Mouse (Mus musculus) embryonic facial prominence, embryonic 11.5 days (tissue): ENCODE data around the gene Rsf1. TPM values are rescaled to one million over a fixed set of nuclear protein-coding genes. Genes with fewer than 3 reads are reported as not detected.

Source experiments
- ATAC-seq: fragments of 200-750 bp; cut with Nextera tagmentation; replicated peaks from 2 replicates; pipeline ENCODE4 v1.8.0; 2017; ENCODE audit warnings: low read depth; ENCODE audit not compliant: insufficient number of reproducible peaks, low FRiP score, low TSS enrichment
- DNase-seq: peaks from one replicate; pipeline ENCODE4 v3.0.0-alpha.2; 2015; ENCODE audit warnings: low spot score
- H3K27ac ChIP-seq: fragments of 300-500 bp; sonication (generic); replicated peaks from 2 replicates; pipeline ENCODE4 v1.5.1; 2014; ENCODE audit warnings: mild to moderate bottlenecking, low read depth, low read length, control low read depth
- H3K27me3 ChIP-seq: fragments of 300-500 bp; sonication (generic); 2 replicates; pipeline ENCODE4 v1.6.1; 2014; ENCODE audit warnings: mild to moderate bottlenecking, low read length, moderate library complexity, mixed read lengths; ENCODE audit not compliant: control insufficient read depth, insufficient read depth
- H3K36me3 ChIP-seq: fragments of 300-500 bp; sonication (generic); replicated peaks from 2 replicates; pipeline ENCODE4 v1.6.1; 2014; ENCODE audit warnings: low read depth, mild to moderate bottlenecking, low read length, moderate library complexity, mixed read lengths; ENCODE audit not compliant: control insufficient read depth, insufficient read depth
- H3K4me1 ChIP-seq: fragments of 300-500 bp; sonication (generic); 2 replicates; pipeline ENCODE4 v1.6.1; 2014; ENCODE audit warnings: low read length, mixed read lengths; ENCODE audit not compliant: control insufficient read depth, insufficient read depth
- H3K4me2 ChIP-seq: fragments of 300-500 bp; sonication (generic); 2 replicates; pipeline ENCODE4 v1.6.1; 2014; ENCODE audit warnings: low read depth, mild to moderate bottlenecking, control low read depth, low read length, moderate library complexity
- H3K4me3 ChIP-seq: fragments of 300-500 bp; sonication (generic); 2 replicates; pipeline ENCODE4 v1.5.1; 2014; ENCODE audit warnings: low read depth, low read length, control low read depth
- H3K9ac ChIP-seq: fragments of 300-500 bp; sonication (generic); replicated peaks from 2 replicates; pipeline ENCODE4 v1.6.1; 2014; ENCODE audit warnings: mild to moderate bottlenecking, control low read depth, low read length
- H3K9me3 ChIP-seq: fragments of 300-500 bp; sonication (generic); replicated peaks from 2 replicates; pipeline ENCODE4 v1.6.1; 2016; ENCODE audit warnings: mild to moderate bottlenecking, low read length, inconsistent platforms, mixed read lengths; ENCODE audit not compliant: control insufficient read depth
- WGBS: fragments of 180-500 bp; shearing (Covaris S2); extraction: QIAGEN DNeasy Blood & Tissue Kit; methylation state at CpG from one replicate; pipeline ENCODE4 v1.1.7; 2014; 5-methylcytosine and 5-hydroxymethylcytosine counted together
- polyA plus RNA-seq: library from polyadenylated mRNA; unstranded; fragments of >200 nt; fragmentation: Nextera tagmentation; extraction: Ambion mirVana; gene quantifications from 2 replicates; pipeline ENCODE4 v1.2.1, GENCODE M21; 2014

Gene Rsf1
- polyA plus RNA-seq, 1 experiment from 2014 or later, result 26.0 TPM

DNA sequence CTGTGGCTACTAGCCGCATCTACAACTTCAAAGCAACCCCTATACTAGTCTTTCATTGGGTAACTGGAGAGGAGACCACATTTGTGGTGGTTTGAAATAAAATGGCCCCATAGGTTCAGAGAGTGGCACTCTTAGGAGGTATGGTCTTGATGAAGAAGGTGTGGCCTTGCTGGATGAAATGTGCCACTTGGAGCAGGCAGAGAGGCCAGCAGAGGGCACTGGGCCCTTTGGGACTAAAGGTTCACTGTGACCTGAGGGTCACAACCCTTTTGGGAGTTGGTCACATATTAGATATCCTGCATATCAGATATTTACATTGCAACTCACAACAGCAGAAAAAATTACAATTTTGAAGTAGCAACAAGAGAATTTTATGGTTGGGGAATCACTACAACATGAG, 9.3 kb upstream of the Rsf1 start:
- H3K4me2 ChIP-seq, result no peak overlapping the region
- H3K9ac ChIP-seq, result no peak overlapping the region
- H3K36me3 ChIP-seq, result no peaks in the 10 kb centered on the region
- no peak overlapping the region for H3K27ac ChIP-seq
- no peak overlapping the region for H3K4me3 ChIP-seq
- DNase-seq (no peak), ATAC-seq (no peak)
- no peaks in the 10 kb centered on the region for H3K4me1 ChIP-seq
- 85% methylated on average over 1 of the region's 1 CpGs for WGBS
- H3K9me3 ChIP-seq, result no peaks in the 10 kb centered on the region
- H3K27me3 ChIP-seq, result no peaks in the 10 kb centered on the region

DNA sequence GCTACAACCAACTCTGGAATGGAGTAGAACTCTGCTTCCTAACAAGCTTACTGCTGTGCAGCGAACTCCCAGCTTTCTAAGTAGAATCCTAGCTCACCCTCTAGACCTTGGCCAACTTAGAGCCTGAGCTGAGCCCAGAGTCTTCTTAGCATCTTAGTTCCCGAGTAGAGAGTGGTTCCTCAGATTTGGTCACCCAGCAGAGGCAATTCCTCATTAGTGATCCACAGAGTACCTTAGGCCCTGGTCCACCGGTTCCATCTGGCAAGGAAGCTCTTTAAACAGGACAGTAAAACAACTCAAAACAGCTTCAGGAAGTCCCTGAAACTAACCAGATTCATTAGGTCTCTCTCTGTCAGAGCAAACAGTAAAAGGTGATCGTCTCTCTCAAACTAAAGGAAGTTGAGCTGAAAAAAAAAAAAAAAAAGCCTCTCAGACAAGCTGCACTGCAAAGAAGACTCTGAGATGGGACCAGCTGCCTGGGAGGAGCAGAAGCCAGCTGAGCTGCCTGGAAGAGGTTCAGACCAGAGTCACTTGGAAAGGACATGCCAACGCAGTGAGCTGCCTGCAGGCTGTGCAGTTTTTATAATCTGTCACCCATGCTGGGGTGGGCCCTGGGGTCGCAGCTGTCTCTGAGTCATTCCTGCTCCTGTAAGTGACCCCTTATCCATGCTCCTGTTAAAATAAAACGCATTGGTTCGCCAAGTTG, 1.2 kb upstream of the Rsf1 start:
- peak overlapping the region; percentile 100 for H3K4me3 ChIP-seq
- WGBS, result 29% methylated on average over 8 of the region's 8 CpGs
- DNase-seq (peak; percentile 2), ATAC-seq (no peak)
- peak overlapping the region; percentile 76 for H3K4me2 ChIP-seq
- peak overlapping the region; percentile 52; the same call in 1 of the 2 replicates for H3K27ac ChIP-seq
- H3K27me3 ChIP-seq, result no peaks in the 10 kb centered on the region
- no peaks in the 10 kb centered on the region for H3K4me1 ChIP-seq
- H3K9me3 ChIP-seq, result no peaks in the 10 kb centered on the region
- H3K9ac ChIP-seq, result peak overlapping the region; percentile 69
- H3K36me3 ChIP-seq, result no peaks in the 10 kb centered on the region

DNA sequence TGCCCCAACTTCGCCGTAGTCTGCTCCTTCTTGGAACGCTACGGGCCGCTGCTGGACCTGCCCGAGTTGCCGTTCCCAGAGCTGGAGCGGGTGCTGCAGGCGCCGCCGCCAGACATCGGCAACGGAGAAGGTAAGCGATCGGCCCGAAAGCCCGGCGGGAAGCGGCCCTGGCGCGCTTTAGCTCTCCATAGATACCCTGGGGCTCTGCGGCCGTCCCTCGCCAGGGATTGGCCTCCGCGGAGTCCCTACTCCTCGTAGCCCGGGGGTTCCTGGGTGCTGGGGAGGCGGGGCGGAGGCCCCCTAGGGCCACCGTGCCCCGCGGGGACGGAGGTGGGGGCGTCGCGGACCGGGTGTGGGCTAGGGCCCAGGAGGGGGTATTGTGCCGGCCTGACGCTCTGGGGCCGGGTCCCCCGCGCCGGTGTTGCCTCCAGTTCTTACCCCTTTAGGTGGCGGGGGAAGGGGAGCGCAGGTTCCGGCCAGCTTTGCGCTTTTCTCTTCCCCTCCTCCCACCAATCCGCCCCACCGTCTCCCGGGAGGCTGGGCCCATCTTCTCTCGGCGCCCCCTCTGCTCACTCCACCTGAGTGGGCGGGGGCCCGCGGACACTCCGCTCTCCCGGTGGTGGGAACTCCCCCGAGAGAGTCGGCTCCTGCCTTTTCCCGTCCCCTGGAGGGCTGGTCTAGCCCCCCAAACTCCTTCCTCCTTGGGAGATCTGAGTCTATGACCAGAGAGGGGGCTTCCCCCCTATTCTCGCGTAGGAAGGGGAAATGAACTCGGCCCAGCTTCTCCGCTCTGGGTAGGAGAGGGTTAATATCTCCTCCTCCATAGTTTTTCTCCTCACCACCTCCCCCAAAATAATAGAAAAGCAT, 520 bp downstream of the Rsf1 start:
- Histone ChIP-seq H3K9ac (peak overlapping the region; percentile 99), H3K9me3 (no peaks in the 10 kb centered on the region), H3K27ac (peak overlapping the region; percentile 98), H3K4me1 (no peaks in the 10 kb centered on the region), H3K27me3 (no peaks in the 10 kb centered on the region), H3K36me3 (no peaks in the 10 kb centered on the region), H3K4me2 (peak overlapping the region; percentile 58), H3K4me3 (peak overlapping the region; percentile 100)
- 0% methylated on average over 52 of the region's 65 CpGs for WGBS
- ATAC-seq (peak; percentile 46), DNase-seq (peak; percentile 64)

GRCm38 (mm10) chr7:97580843-97581214, 1.1 kb downstream of the Rsf1 start:
- no peaks in the 10 kb centered on the region for H3K27me3 ChIP-seq
- no peaks in the 10 kb centered on the region for H3K36me3 ChIP-seq
- ATAC-seq (peak; percentile 49), DNase-seq (peak; percentile 89)
- H3K27ac ChIP-seq, result peak overlapping the region; percentile 98
- peak overlapping the region; percentile 58 for H3K4me2 ChIP-seq
- H3K9ac ChIP-seq, result peak overlapping the region; percentile 99
- H3K9me3 ChIP-seq, result no peaks in the 10 kb centered on the region
- peak overlapping the region; percentile 100 for H3K4me3 ChIP-seq
- WGBS, result 0% methylated on average over 11 of the region's 11 CpGs
- no peaks in the 10 kb centered on the region for H3K4me1 ChIP-seq

DNA sequence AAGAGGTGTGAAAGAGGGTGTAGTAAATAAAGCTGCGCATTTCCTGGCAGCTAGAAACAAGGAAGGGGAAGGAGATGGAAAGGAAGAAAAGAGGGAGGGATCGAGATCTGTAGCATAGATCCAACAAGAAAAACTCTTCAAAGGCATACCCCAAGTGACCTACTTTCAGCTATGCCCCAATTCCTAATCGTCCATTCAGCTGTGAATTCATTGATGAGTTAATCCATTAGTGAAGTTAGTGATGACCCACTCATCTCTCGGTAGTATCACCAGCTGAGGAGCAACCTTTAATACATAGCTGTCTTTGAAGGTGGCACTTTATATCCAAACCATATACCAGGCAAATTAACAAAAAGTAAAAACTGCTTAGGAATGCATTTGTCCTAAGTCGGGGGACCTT, 8.8 kb downstream of the Rsf1 start:
- Histone ChIP-seq H3K4me1 (no peaks in the 10 kb centered on the region), H3K4me2 (no peak overlapping the region), H3K9me3 (no peaks in the 10 kb centered on the region), H3K36me3 (no peaks in the 10 kb centered on the region; the same call in 1 of the 2 replicates), H3K9ac (no peak overlapping the region), H3K27ac (no peak overlapping the region), H3K27me3 (no peaks in the 10 kb centered on the region), H3K4me3 (no peak overlapping the region)
- WGBS, result 86% methylated on average over 5 of the region's 5 CpGs
- ATAC-seq, result no peak
- DNase-seq, result no peak

GRCm38 (mm10) chr7:97590488-97590887, 10.8 kb downstream of the Rsf1 start:
- Histone ChIP-seq H3K4me2 (no peak overlapping the region), H3K9ac (no peak overlapping the region), H3K36me3 (no peaks in the 10 kb centered on the region; the same call in 1 of the 2 replicates), H3K27ac (no peak overlapping the region), H3K27me3 (no peaks in the 10 kb centered on the region), H3K4me1 (no peaks in the 10 kb centered on the region), H3K4me3 (no peak overlapping the region), H3K9me3 (no peaks in the 10 kb centered on the region)
- no peak for DNase-seq
- no peak for ATAC-seq
- WGBS, result 41% methylated on average over 3 of the region's 3 CpGs

DNA sequence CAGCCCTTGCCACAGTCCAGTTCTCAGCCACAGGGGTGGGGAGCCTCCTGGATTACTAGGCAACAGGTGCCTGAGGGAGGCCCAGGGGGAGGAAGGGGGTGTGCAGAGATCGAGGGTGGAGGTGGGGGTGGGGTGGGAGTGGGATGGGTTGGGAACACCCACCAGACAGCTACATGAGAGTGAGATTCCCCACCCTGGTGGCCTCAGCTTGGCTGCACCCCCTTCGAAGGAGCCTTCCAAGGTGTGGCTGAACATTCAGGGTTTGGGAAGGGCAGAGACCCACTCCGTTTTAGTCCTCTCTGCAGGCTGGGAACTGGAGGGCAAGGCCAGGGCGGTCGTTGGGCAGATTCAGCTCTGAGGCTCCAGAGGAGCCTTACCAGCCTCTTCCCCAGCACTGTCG, 11.6 kb downstream of the Rsf1 start:
- DNase-seq, result no peak
- ATAC-seq, result peak; percentile 58; the same call in 1 of the 2 replicates
- Histone ChIP-seq H3K4me3 (no peak overlapping the region), H3K27ac (no peak overlapping the region), H3K9me3 (no peaks in the 10 kb centered on the region), H3K9ac (no peak overlapping the region), H3K36me3 (no peaks in the 10 kb centered on the region; the same call in 1 of the 2 replicates), H3K27me3 (no peaks in the 10 kb centered on the region), H3K4me2 (no peak overlapping the region), H3K4me1 (no peaks in the 10 kb centered on the region)
- WGBS, result 91% methylated on average over 6 of the region's 6 CpGs

DNA sequence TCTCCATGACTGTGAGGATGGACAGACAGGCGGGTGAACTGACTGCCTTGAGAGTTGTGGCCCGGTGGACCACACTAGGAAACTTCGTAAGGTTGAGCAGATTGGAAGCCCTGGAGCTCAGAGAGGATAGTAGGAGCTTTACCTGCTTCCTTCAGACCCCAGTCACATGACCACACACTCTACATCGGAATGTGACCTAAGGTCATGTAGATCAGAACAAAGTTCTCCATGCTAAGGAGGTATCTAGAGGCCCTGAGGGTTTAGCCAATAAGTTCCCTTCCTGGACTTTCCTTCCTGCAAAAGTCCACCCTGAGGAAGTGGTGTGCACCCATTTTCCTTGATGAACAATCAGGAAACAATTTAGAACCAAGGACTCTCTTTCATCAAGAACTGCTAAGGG, 12.7 kb downstream of the Rsf1 start:
- Histone ChIP-seq H3K27me3 (no peaks in the 10 kb centered on the region), H3K4me3 (no peak overlapping the region), H3K4me1 (no peaks in the 10 kb centered on the region), H3K36me3 (no peaks in the 10 kb centered on the region; the same call in 1 of the 2 replicates), H3K9ac (no peak overlapping the region), H3K4me2 (no peak overlapping the region), H3K9me3 (no peaks in the 10 kb centered on the region), H3K27ac (no peak overlapping the region)
- 96% methylated on average over 4 of the region's 4 CpGs for WGBS
- ATAC-seq, result no peak
- DNase-seq, result no peak
